Mouse (Mus musculus): ENCODE measurements around the gene Rab13.

Rab13 gene

GRCm38 (mm10) chr3:90256731-90257530, 43.4 kb downstream of the Rab13 start:
- in situ Hi-C loops (cut with MboI, MseI): no loop called here

- in situ Hi-C loops (cut with MboI, MseI): no loop called here
These were observed 45.0 kb downstream of the Rab13 start for GRCm38 (mm10) chr3:90258521-90258920.

GRCm38 (mm10) chr3:90263121-90263771, 49.8 kb downstream of the Rab13 start:
- in situ Hi-C loops (cut with MboI, MseI): no loop called here

- in situ Hi-C loops (cut with MboI, MseI): no loop called here
These were observed 51.2 kb downstream of the Rab13 start for GRCm38 (mm10) chr3:90264687-90265033.

GRCm38 (mm10) chr3:90265034-90265931, 51.8 kb downstream of the Rab13 start, which contains the start of gene Dennd4b:
Gene Dennd4b, plus strand, starts transcription at chr3:90265185.
- in situ Hi-C loops (cut with MboI, MseI): no loop called here

GRCm38 (mm10) chr3:90265932-90266741, 52.6 kb downstream of the Rab13 start:
- in situ Hi-C loops (cut with MboI, MseI): no loop called here

- in situ Hi-C loops (cut with MboI, MseI): no loop called here
These were observed 53.6 kb downstream of the Rab13 start for GRCm38 (mm10) chr3:90266901-90267775.

- in situ Hi-C loops (cut with MboI, MseI): no loop called here
These were observed 54.7 kb downstream of the Rab13 start for GRCm38 (mm10) chr3:90268190-90268589.

- in situ Hi-C loops (cut with MboI, MseI): no loop called here
These were observed 55.5 kb downstream of the Rab13 start for GRCm38 (mm10) chr3:90268971-90269370.

- in situ Hi-C loops (cut with MboI, MseI): no loop called here
These were observed 57.3 kb downstream of the Rab13 start for GRCm38 (mm10) chr3:90270784-90271183.

- in situ Hi-C loops (cut with MboI, MseI): no loop called here
These were observed 58.7 kb downstream of the Rab13 start for GRCm38 (mm10) chr3:90272170-90272569.

GRCm38 (mm10) chr3:90273855-90274254, 60.4 kb downstream of the Rab13 start:
- in situ Hi-C loops (cut with MboI, MseI): no loop called here

- in situ Hi-C loops (cut with MboI, MseI): no loop called here
These were observed 61.8 kb downstream of the Rab13 start for GRCm38 (mm10) chr3:90275286-90275685.

All from T-helper 2 cell (primary cell).